Mouse (Mus musculus): Measurements from ENCODE around the gene Nt5c3. TPM values are rescaled to one million over a fixed set of nuclear protein-coding genes. Genes with fewer than 3 reads are reported as not detected.
A peak's percentile ranks its signal among the peaks of the same experiment; 100 is the strongest.

The Nt5c3 gene
- polyA plus RNA-seq, 1 experiment from 2014 or later = 240 TPM

GRCm38 (mm10) chr6:56860205-56860848 lies 63.4 kb downstream of the Nt5c3 start:
- Histone ChIP-seq H3K4me1 (ENCODE audit: control insufficient read depth, low read depth, low read length) (peaks cover 5% of the 10 kb centered on the region), H3K9me3 (replicated peaks; ENCODE audit: control insufficient read depth, low read length) (no peaks in the 10 kb centered on the region), H3K9ac (ENCODE audit: low read depth, low read length) (no peak overlapping the region), H3K4me2 (ENCODE audit: low read depth, low read length) (no peak overlapping the region), H3K36me3 (ENCODE audit: control insufficient read depth, insufficient read depth) (no peaks in the 10 kb centered on the region), H3K27me3 (ENCODE audit: control insufficient read depth, insufficient read depth, low read depth, low read length) (no peaks in the 10 kb centered on the region), H3K4me3 (ENCODE audit: low read depth, low read length) (no peak overlapping the region), H3K27ac (ENCODE audit: low read length) (no peak overlapping the region)
- WGBS (ENCODE audit: insufficient replicate concordance) = 59% methylated on average over 8 of the region's 8 CpGs
- no peak for ATAC-seq (ENCODE audit: low read depth)

- 76% methylated on average over 5 of the region's 5 CpGs for WGBS (ENCODE audit: insufficient replicate concordance)
These were observed 67.0 kb downstream of the Nt5c3 start for GRCm38 (mm10) chr6:56856748-56857147.

GRCm38 (mm10) chr6:56854803-56855202 lies 68.9 kb downstream of the Nt5c3 start:
- no peak for ATAC-seq (ENCODE audit: low read depth)
- Histone ChIP-seq H3K36me3 (ENCODE audit: control insufficient read depth, insufficient read depth) (no peaks in the 10 kb centered on the region), H3K9me3 (replicated peaks; ENCODE audit: control insufficient read depth, low read length) (no peaks in the 10 kb centered on the region), H3K4me3 (ENCODE audit: low read depth, low read length) (no peak overlapping the region), H3K27ac (ENCODE audit: low read length) (no peak overlapping the region), H3K27me3 (ENCODE audit: control insufficient read depth, insufficient read depth, low read depth, low read length) (no peaks in the 10 kb centered on the region), H3K9ac (ENCODE audit: low read depth, low read length) (no peak overlapping the region), H3K4me1 (ENCODE audit: control insufficient read depth, low read depth, low read length) (peaks cover 4% of the 10 kb centered on the region; the same call in 1 of the 2 replicates), H3K4me2 (ENCODE audit: low read depth, low read length) (no peak overlapping the region)
- WGBS (ENCODE audit: insufficient replicate concordance) = 72% methylated on average over 8 of the region's 8 CpGs

More at GRCm38 (mm10) chr6:56856748-56857147, 67.0 kb downstream of the Nt5c3 start:
- no peak overlapping the region for H3K27ac ChIP-seq (ENCODE audit: low read length)
- no peak overlapping the region for H3K4me3 ChIP-seq (ENCODE audit: low read depth, low read length)
- H3K4me2 ChIP-seq (ENCODE audit: low read depth, low read length) = no peak overlapping the region
- H3K9ac ChIP-seq (ENCODE audit: low read depth, low read length) = no peak overlapping the region
- ATAC-seq (ENCODE audit: low read depth) = no peak
- H3K4me1 ChIP-seq (ENCODE audit: control insufficient read depth, low read depth, low read length) = peaks cover 5% of the 10 kb centered on the region
- no peaks in the 10 kb centered on the region for H3K27me3 ChIP-seq (ENCODE audit: control insufficient read depth, insufficient read depth, low read depth, low read length)
- no peaks in the 10 kb centered on the region for H3K9me3 ChIP-seq (replicated peaks; ENCODE audit: control insufficient read depth, low read length)
- no peaks in the 10 kb centered on the region for H3K36me3 ChIP-seq (ENCODE audit: control insufficient read depth, insufficient read depth)

- no peak for ATAC-seq (ENCODE audit: low read depth)
- no peak overlapping the region for H3K4me3 ChIP-seq (ENCODE audit: low read depth, low read length)
- no peak overlapping the region for H3K4me2 ChIP-seq (ENCODE audit: low read depth, low read length)
- no peaks in the 10 kb centered on the region for H3K27me3 ChIP-seq (ENCODE audit: control insufficient read depth, insufficient read depth, low read depth, low read length)
- H3K9ac ChIP-seq (ENCODE audit: low read depth, low read length) = no peak overlapping the region
- H3K27ac ChIP-seq (ENCODE audit: low read length) = no peak overlapping the region
- peaks cover 10% of the 10 kb centered on the region for H3K4me1 ChIP-seq (ENCODE audit: control insufficient read depth, low read depth, low read length)
- no peaks in the 10 kb centered on the region for H3K36me3 ChIP-seq (ENCODE audit: control insufficient read depth, insufficient read depth)
- H3K9me3 ChIP-seq (replicated peaks; ENCODE audit: control insufficient read depth, low read length) = no peaks in the 10 kb centered on the region
- 51% methylated on average over 7 of the region's 7 CpGs for WGBS (ENCODE audit: insufficient replicate concordance)
These were observed 73.4 kb downstream of the Nt5c3 start for GRCm38 (mm10) chr6:56850315-56850714.

DNA sequence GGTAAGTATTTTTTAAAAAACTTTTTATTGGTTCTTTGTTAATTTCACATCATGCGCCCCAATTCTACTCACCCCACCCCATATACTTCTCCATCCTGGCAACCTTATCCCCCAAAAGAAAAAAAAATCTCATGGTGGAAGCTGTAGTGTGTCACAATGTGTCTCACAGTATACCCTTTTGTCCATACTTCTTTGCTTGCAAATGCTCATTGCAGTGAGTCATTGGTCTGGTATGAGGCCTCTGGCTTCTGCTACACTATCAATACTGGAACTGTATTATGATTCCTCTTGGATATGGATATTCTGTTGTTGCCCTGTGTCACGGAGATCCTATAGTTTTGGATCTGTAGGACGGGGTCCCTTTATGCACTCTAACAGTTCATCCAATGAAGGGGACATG lies 74.8 kb downstream of the Nt5c3 start:
- H3K36me3 ChIP-seq (ENCODE audit: control insufficient read depth, insufficient read depth) = no peaks in the 10 kb centered on the region
- no peak overlapping the region for H3K27ac ChIP-seq (ENCODE audit: low read length)
- H3K4me2 ChIP-seq (ENCODE audit: low read depth, low read length) = no peak overlapping the region
- H3K4me1 ChIP-seq (ENCODE audit: control insufficient read depth, low read depth, low read length) = peaks cover 23% of the 10 kb centered on the region
- no peaks in the 10 kb centered on the region for H3K9me3 ChIP-seq (replicated peaks; ENCODE audit: control insufficient read depth, low read length)
- no peak for ATAC-seq (ENCODE audit: low read depth)
- 75% methylated on average over 3 of the region's 3 CpGs for WGBS (ENCODE audit: insufficient replicate concordance)
- no peaks in the 10 kb centered on the region for H3K27me3 ChIP-seq (ENCODE audit: control insufficient read depth, insufficient read depth, low read depth, low read length)
- H3K9ac ChIP-seq (ENCODE audit: low read depth, low read length) = no peak overlapping the region
- no peak overlapping the region for H3K4me3 ChIP-seq (ENCODE audit: low read depth, low read length)

DNA sequence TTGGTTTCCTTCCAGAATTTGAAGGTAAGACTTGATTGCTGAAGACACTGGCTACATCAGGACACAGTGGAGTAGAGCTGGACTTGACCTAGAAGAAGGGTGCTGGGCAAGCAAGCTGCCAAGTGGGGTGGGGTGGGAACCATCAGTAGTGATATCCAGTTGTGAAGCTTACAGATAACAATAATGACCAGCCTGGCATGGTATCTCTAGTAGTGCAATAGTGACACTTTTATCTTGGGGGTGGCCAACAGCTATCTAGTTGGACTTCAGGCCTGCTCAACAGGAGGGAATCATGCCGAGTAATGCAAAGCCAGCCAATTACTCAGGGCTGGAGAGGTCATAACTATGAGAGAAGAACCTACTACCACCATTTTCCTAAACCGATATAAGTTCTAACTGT lies 79.4 kb downstream of the Nt5c3 start:
- peak; percentile 92 for ATAC-seq (ENCODE audit: low read depth)
- peak overlapping the region; percentile 17; the same call in 1 of the 2 replicates for H3K4me2 ChIP-seq (ENCODE audit: low read depth, low read length)
- no peaks in the 10 kb centered on the region for H3K27me3 ChIP-seq (ENCODE audit: control insufficient read depth, insufficient read depth, low read depth, low read length)
- no peak overlapping the region for H3K27ac ChIP-seq (ENCODE audit: low read length)
- no peak overlapping the region for H3K4me3 ChIP-seq (ENCODE audit: low read depth, low read length)
- H3K4me1 ChIP-seq (ENCODE audit: control insufficient read depth, low read depth, low read length) = peaks cover 21% of the 10 kb centered on the region
- no peaks in the 10 kb centered on the region for H3K36me3 ChIP-seq (ENCODE audit: control insufficient read depth, insufficient read depth)
- no peaks in the 10 kb centered on the region for H3K9me3 ChIP-seq (replicated peaks; ENCODE audit: control insufficient read depth, low read length)
- WGBS (ENCODE audit: insufficient replicate concordance) = 50% methylated on average over 2 of the region's 2 CpGs
- H3K9ac ChIP-seq (ENCODE audit: low read depth, low read length) = no peak overlapping the region

DNA sequence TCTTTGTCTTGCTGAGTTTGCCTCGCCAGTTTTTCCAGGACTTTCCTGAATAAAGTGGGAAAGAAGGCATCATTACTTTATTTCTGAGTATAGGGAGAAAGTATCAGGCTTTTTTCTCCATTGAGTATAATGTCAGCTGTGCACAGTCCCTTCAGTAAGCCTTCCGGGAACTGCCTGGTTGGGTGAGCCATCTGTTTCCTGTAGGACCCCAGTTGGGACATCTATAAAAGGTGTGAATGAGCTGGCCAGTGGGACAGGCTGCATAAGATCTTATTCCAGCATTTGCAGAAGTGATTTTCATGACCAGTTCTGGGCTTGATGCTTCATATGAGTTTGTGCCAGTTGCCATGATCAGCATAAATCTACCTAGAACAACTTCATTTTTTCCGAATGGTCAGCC lies 80.5 kb downstream of the Nt5c3 start:
- Histone ChIP-seq H3K4me2 (ENCODE audit: low read depth, low read length) (no peak overlapping the region), H3K36me3 (ENCODE audit: control insufficient read depth, insufficient read depth) (no peaks in the 10 kb centered on the region), H3K27ac (ENCODE audit: low read length) (no peak overlapping the region), H3K9ac (ENCODE audit: low read depth, low read length) (no peak overlapping the region), H3K4me3 (ENCODE audit: low read depth, low read length) (no peak overlapping the region), H3K27me3 (ENCODE audit: control insufficient read depth, insufficient read depth, low read depth, low read length) (no peaks in the 10 kb centered on the region), H3K9me3 (replicated peaks; ENCODE audit: control insufficient read depth, low read length) (no peaks in the 10 kb centered on the region), H3K4me1 (ENCODE audit: control insufficient read depth, low read depth, low read length) (peaks cover 27% of the 10 kb centered on the region)
- no peak for ATAC-seq (ENCODE audit: low read depth)
- WGBS (ENCODE audit: insufficient replicate concordance) = 77% methylated on average over 3 of the region's 3 CpGs

- no peak for ATAC-seq (ENCODE audit: low read depth)
- H3K27ac ChIP-seq (ENCODE audit: low read length) = no peak overlapping the region
- no peaks in the 10 kb centered on the region for H3K9me3 ChIP-seq (replicated peaks; ENCODE audit: control insufficient read depth, low read length)
- H3K9ac ChIP-seq (ENCODE audit: low read depth, low read length) = no peak overlapping the region
- no peaks in the 10 kb centered on the region for H3K36me3 ChIP-seq (ENCODE audit: control insufficient read depth, insufficient read depth)
- H3K27me3 ChIP-seq (ENCODE audit: control insufficient read depth, insufficient read depth, low read depth, low read length) = no peaks in the 10 kb centered on the region
- WGBS (ENCODE audit: insufficient replicate concordance) = 69% methylated on average over 3 of the region's 3 CpGs
- H3K4me2 ChIP-seq (ENCODE audit: low read depth, low read length) = no peak overlapping the region
- H3K4me3 ChIP-seq (ENCODE audit: low read depth, low read length) = no peak overlapping the region
- H3K4me1 ChIP-seq (ENCODE audit: control insufficient read depth, low read depth, low read length) = peaks cover 10% of the 10 kb centered on the region
These were observed 86.1 kb downstream of the Nt5c3 start for GRCm38 (mm10) chr6:56837621-56838020.

DNA sequence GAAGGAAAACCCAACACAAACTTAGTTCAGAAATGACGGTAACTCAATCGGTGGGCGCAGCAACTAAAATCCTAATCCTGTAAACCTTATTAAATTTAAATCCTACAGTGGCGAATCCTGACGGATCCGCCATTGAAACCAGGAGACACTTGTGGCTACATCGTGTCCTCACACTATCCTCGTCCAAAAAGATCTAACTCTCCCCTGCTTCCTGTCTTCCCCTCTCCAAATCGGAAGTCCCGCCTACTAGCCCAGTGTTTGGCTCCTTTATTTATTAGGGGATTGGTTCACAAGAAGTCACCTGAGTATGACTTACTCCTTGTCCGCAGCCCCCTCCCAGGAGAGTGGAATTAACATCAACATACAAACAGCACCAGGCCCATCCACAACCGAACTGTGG lies 86.6 kb downstream of the Nt5c3 start:
- ATAC-seq (ENCODE audit: low read depth) = no peak
- 80% methylated on average over 12 of the region's 12 CpGs for WGBS (ENCODE audit: insufficient replicate concordance)

More for the DNA sequence above, 86.6 kb downstream of the Nt5c3 start:
- peaks cover 10% of the 10 kb centered on the region for H3K4me1 ChIP-seq (ENCODE audit: control insufficient read depth, low read depth, low read length)
- no peak overlapping the region for H3K4me3 ChIP-seq (ENCODE audit: low read depth, low read length)
- no peaks in the 10 kb centered on the region for H3K9me3 ChIP-seq (replicated peaks; ENCODE audit: control insufficient read depth, low read length)
- H3K4me2 ChIP-seq (ENCODE audit: low read depth, low read length) = no peak overlapping the region
- no peak overlapping the region for H3K27ac ChIP-seq (ENCODE audit: low read length)
- H3K36me3 ChIP-seq (ENCODE audit: control insufficient read depth, insufficient read depth) = no peaks in the 10 kb centered on the region
- H3K27me3 ChIP-seq (ENCODE audit: control insufficient read depth, insufficient read depth, low read depth, low read length) = peaks cover 4% of the 10 kb centered on the region
- H3K9ac ChIP-seq (ENCODE audit: low read depth, low read length) = no peak overlapping the region
